In the genomic region with DNA sequence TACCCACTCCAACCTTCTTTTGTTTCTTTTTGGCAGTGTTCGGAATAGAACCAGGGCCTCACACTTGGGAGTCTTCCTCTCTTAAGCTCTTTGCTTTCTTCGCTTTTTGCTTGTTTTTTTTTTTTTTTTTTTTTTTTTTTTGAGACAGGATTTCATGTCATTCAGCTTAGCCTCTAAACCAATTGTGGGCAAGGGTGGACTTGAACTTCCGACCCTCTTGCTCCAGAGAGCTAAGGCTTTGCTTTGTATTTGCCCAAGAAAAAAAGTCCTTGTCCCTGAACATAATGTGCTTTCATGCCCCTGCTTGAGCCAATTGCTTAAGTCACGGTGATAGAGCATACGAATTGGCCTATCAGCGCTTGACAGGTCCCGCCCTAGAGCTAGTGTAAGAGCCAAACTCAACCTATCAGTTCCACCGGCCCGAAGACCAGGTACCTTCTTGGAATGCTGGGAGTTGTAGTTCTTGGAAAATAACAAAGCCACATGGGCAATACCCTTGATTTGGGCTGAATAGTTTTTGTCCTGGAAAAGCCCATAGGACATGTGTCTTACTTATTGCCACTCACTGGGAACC, we compare ENCODE assay signal across 8 mouse cellular contexts. TPM values are rescaled to one million over a fixed set of nuclear protein-coding genes. Genes with fewer than 3 reads are reported as not detected.
A peak's percentile ranks its signal among the peaks of the same experiment; 100 is the strongest.
DNase-seq lines count a peak whose midpoint lies in the region; ATAC-seq and TF ChIP-seq lines count a peak whose summit lies in the region.

No protein-coding gene starts in this region.

- H3K9me3 ChIP-seq in midbrain, postnatal 0 days (ENCODE audit: low read length), result no peaks in the 10 kb centered on the region

- ATAC-seq in midbrain, postnatal 0 days (ENCODE audit: low FRiP score), result no peak

- H3K9ac ChIP-seq in midbrain, postnatal 0 days (replicated peaks; ENCODE audit: low read length, poor library complexity, severe bottlenecking), result no peak overlapping the region

- no peak overlapping the region for H3K4me3 ChIP-seq in kidney, adult 2 months (ENCODE audit: insufficient read depth, low read depth, low read length)
- no peak overlapping the region for H3K4me3 ChIP-seq in midbrain, postnatal 0 days (ENCODE audit: low read depth, low read length)

- peak; percentile 33 for DNase-seq in kidney, adult 2 months
- no peak for DNase-seq in kidney, adult 18-20 months
- peak; percentile 52 for DNase-seq in c-Kit-positive CD71-positive TER-119-positive erythroid progenitor cells, embryonic 14.5 days (ENCODE audit: low spot score)
- DNase-seq in kidney, adult 9 months, result peak; percentile 34
- DNase-seq in midbrain, postnatal 0 days (ENCODE audit: low spot score), result peak; percentile 73
- DNase-seq in adrenal gland, postnatal 4 days (ENCODE audit: low spot score in 2 of 2), result no peak
- no peak for DNase-seq in spleen, postnatal 10 days (ENCODE audit: low spot score in 2 of 2)
- no peak for DNase-seq in left cerebral cortex, adult 11 months (ENCODE audit: low spot score)

- H3K4me1 ChIP-seq in kidney, adult 2 months (ENCODE audit: control insufficient read depth, insufficient read depth, low read length), result no peaks in the 10 kb centered on the region
- H3K4me1 ChIP-seq in midbrain, postnatal 0 days (ENCODE audit: insufficient read depth, low read length), result no peaks in the 10 kb centered on the region

- TF ChIP-seq POLR2A in kidney, adult 2 months (IDR thresholded peaks at IDR 0.05; ENCODE audit: low read depth, low read length), result no peak

- no peak overlapping the region for H3K27ac ChIP-seq in kidney, adult 2 months (ENCODE audit: insufficient read depth, low read depth, low read length)
- no peak overlapping the region for H3K27ac ChIP-seq in midbrain, postnatal 0 days (ENCODE audit: low read depth, low read length)

- H3K4me2 ChIP-seq in midbrain, postnatal 0 days (ENCODE audit: low read depth, low read length, poor library complexity, severe bottlenecking), result no peak overlapping the region

- WGBS in kidney, adult 2 months, result 52% methylated on average over 9 of the region's 9 CpGs
- 28% methylated on average over 9 of the region's 9 CpGs for WGBS in midbrain, postnatal 0 days

- no peak for TF ChIP-seq CTCF in kidney, adult 2 months (conservative IDR thresholded peaks at IDR 0.05; ENCODE audit: insufficient read depth, insufficient read length, low read depth, low read length)
- TF ChIP-seq CTCF in midbrain, postnatal 0 days (IDR thresholded peaks at IDR 0.05), result no peak

- H3K36me3 ChIP-seq in kidney, adult 2 months (ENCODE audit: control insufficient read depth, insufficient read depth, low read length), result no peaks in the 10 kb centered on the region
- no peaks in the 10 kb centered on the region for H3K36me3 ChIP-seq in midbrain, postnatal 0 days (ENCODE audit: insufficient read depth, low read length)

- no peaks in the 10 kb centered on the region for H3K27me3 ChIP-seq in kidney, adult 2 months (replicated peaks; ENCODE audit: control insufficient read depth, insufficient read depth, low read length)
- H3K27me3 ChIP-seq in midbrain, postnatal 0 days (ENCODE audit: insufficient read depth, low read length), result no peaks in the 10 kb centered on the region

RNA-seq across cellular contexts. Expression of gene Trim72, which starts 27.7 kb away (rescaled TPM):
- 0.29 and 2.8 TPM in 2 replicates for polyA plus RNA-seq in kidney, adult 2 months (2012; rRNA removed)
- total RNA-seq in midbrain, postnatal 0 days (2014; rRNA removed), result 0.19 and 0.77 TPM in 2 replicates
- polyA plus RNA-seq in midbrain, postnatal 0 days (2015; fragmentation: Nextera tagmentation; extraction: Ambion mirVana), result not detected in 2 replicates
- 1 to 10 TPM; 3.4 to 8.6 TPM for total RNA-seq in adrenal gland, postnatal 4 days (2021)

RNA-seq across cellular contexts. Expression of gene Itgam, which starts 30.9 kb away (rescaled TPM):
- polyA plus RNA-seq in kidney, adult 2 months (2012; rRNA removed), result 2.4 and 7.0 TPM in 2 replicates
- 2.4 and 2.6 TPM in 2 replicates for total RNA-seq in midbrain, postnatal 0 days (2014; rRNA removed)
- polyA plus RNA-seq in midbrain, postnatal 0 days (2015; fragmentation: Nextera tagmentation; extraction: Ambion mirVana), result 0.90 and 0.98 TPM in 2 replicates
- total RNA-seq in adrenal gland, postnatal 4 days (2021), result 1 to 10 TPM; 3.3 to 5.6 TPM

RNA-seq across cellular contexts. Expression of gene Gm49368, which starts 31.0 kb away (rescaled TPM):
- polyA plus RNA-seq in kidney, adult 2 months (2012; rRNA removed), result not detected in 2 replicates
- not detected in 2 replicates for total RNA-seq in midbrain, postnatal 0 days (2014; rRNA removed)
- polyA plus RNA-seq in midbrain, postnatal 0 days (2015; fragmentation: Nextera tagmentation; extraction: Ambion mirVana), result not detected in 2 replicates
- not detected for total RNA-seq in adrenal gland, postnatal 4 days (2021)

RNA-seq across cellular contexts. Expression of gene Pycard, which starts 37.8 kb away (rescaled TPM):
- 52.8 and 60.0 TPM in 2 replicates for polyA plus RNA-seq in kidney, adult 2 months (2012; rRNA removed)
- total RNA-seq in midbrain, postnatal 0 days (2014; rRNA removed), result 4.3 and 6.6 TPM in 2 replicates
- polyA plus RNA-seq in midbrain, postnatal 0 days (2015; fragmentation: Nextera tagmentation; extraction: Ambion mirVana), result 7.8 and 10.8 TPM in 2 replicates
- 10 to 100 TPM; 14.7 to 15.3 TPM for total RNA-seq in adrenal gland, postnatal 4 days (2021)

Comparison
In these comparisons a context has a peak if more than half of its experiments do, and no peak if none do; other contexts are left out.
1. DNase-seq: peak in kidney, adult 2 months (single experiment), c-Kit-positive CD71-positive TER-119-positive erythroid progenitor cells, embryonic 14.5 days (single experiment), kidney, adult 9 months (single experiment) and midbrain, postnatal 0 days (single experiment); none in kidney, adult 18-20 months (single experiment), adrenal gland, postnatal 4 days (0 of 2), spleen, postnatal 10 days (0 of 2) and left cerebral cortex, adult 11 months (single experiment).